Mouse (Mus musculus): ENCODE measurements around the gene Katnbl1. TPM values are rescaled to one million over a fixed set of nuclear protein-coding genes. Genes with fewer than 3 reads are reported as not detected.
"Not testable (repeated sequence)": the region's sequence is repeated elsewhere in the genome, so short reads cannot be mapped to it uniquely, and the experiment has no call there.

Gene Katnbl1
- polyA plus RNA-seq, 1 experiment from 2014 or later, result 53.6 TPM

DNA sequence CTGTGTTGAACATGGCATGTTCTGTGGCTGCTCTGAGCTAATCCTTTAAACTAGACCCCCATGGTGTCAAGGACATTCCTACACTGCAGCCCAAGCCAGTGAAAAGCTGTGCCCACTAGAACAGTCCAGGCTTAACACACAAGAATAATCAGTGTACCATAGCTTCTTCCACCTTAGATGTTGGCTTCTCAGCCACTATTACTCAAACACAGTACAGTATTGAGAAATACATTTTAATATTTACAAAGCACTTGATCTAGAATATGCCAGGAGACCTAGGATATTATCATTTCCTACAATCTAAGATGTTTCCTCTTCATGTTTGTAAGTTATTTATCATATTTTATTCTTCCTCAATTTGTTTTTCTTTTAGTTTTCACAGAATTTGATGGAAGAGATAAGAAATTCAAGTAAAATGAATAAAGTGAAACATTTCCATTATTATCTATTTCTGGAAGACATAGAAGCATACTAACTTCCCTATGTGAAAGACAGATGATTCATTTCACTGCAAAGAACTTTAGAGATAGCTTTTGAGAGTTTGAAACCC lies 69.6 kb downstream of the Katnbl1 start:
- no peak overlapping the region for H3K4me2 ChIP-seq (ENCODE audit: low read depth, low read length, severe bottlenecking)
- no peak overlapping the region for H3K4me3 ChIP-seq (ENCODE audit: low read depth, low read length)
- no peaks in the 10 kb centered on the region for H3K36me3 ChIP-seq (ENCODE audit: control insufficient read depth, insufficient read depth, low read length)
- H3K4me1 ChIP-seq (replicated peaks; ENCODE audit: control insufficient read depth, insufficient read depth, low read length), result no peaks in the 10 kb centered on the region
- H3K27me3 ChIP-seq (ENCODE audit: control insufficient read depth, insufficient read depth, low read length), result no peaks in the 10 kb centered on the region
- ATAC-seq (replicated peaks; ENCODE audit: low FRiP score) (no peak), DNase-seq (ENCODE audit: low spot score) (no peak)
- H3K27ac ChIP-seq (ENCODE audit: low read depth, low read length), result no peak overlapping the region
- no peak overlapping the region for H3K9ac ChIP-seq (ENCODE audit: low read length)
- no peaks in the 10 kb centered on the region for H3K9me3 ChIP-seq (ENCODE audit: control insufficient read depth, low read length)

DNA sequence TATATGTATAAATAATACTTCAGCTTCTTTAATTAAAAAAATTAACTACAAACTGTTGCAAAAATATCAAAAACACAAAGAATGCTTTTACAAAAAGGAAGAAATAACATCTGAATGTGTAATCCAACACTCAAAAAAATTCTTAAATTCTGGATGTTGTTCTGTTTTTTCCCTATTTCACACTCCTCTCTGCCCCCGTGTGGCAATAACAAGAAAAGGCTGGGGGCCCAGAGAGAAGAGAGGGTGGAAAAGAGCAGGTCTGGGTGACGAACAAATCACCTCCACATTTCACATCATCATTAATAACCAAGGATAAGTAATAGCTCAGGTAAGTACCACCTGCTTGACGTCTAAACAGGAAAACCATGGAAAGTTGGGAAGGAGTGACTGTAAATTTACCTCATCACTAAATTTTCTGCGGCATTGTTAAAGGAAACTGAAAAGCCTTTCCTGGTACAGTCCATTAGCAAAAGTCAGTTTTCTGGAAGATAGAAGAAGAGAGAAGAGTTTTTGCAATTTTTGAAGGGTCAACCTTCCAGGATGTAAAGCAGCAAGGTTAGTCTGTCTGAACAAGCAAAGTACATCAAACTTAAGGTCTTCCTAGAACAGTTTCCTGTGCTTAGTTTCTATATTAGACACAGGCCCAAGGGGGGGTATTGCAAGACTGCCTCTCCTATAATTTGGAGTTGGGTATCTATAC lies 70.7 kb downstream of the Katnbl1 start:
- Histone ChIP-seq H3K4me3 (ENCODE audit: low read depth, low read length) (no peak overlapping the region), H3K36me3 (ENCODE audit: control insufficient read depth, insufficient read depth, low read length) (no peaks in the 10 kb centered on the region), H3K4me1 (replicated peaks; ENCODE audit: control insufficient read depth, insufficient read depth, low read length) (no peaks in the 10 kb centered on the region), H3K9ac (ENCODE audit: low read length) (no peak overlapping the region), H3K27ac (ENCODE audit: low read depth, low read length) (no peak overlapping the region), H3K4me2 (ENCODE audit: low read depth, low read length, severe bottlenecking) (no peak overlapping the region), H3K27me3 (ENCODE audit: control insufficient read depth, insufficient read depth, low read length) (no peaks in the 10 kb centered on the region), H3K9me3 (ENCODE audit: control insufficient read depth, low read length) (no peaks in the 10 kb centered on the region)
- ATAC-seq (replicated peaks; ENCODE audit: low FRiP score), result no peak
- WGBS, result 37% methylated on average over 4 of the region's 4 CpGs
- DNase-seq (ENCODE audit: low spot score), result no peak

- H3K4me3 ChIP-seq (ENCODE audit: low read depth, low read length); H3K4me2 ChIP-seq (ENCODE audit: low read depth, low read length, severe bottlenecking); DNase-seq (ENCODE audit: low spot score); H3K27me3 ChIP-seq (ENCODE audit: control insufficient read depth, insufficient read depth, low read length); H3K27ac ChIP-seq (ENCODE audit: low read depth, low read length); H3K4me1 ChIP-seq (replicated peaks; ENCODE audit: control insufficient read depth, insufficient read depth, low read length); ATAC-seq (replicated peaks; ENCODE audit: low FRiP score); H3K9ac ChIP-seq (ENCODE audit: low read length); H3K9me3 ChIP-seq (ENCODE audit: control insufficient read depth, low read length); H3K36me3 ChIP-seq (ENCODE audit: control insufficient read depth, insufficient read depth, low read length): not testable (repeated sequence)
Measured at GRCm38 (mm10) chr2:112452513-112452912, 73.5 kb downstream of the Katnbl1 start.

DNA sequence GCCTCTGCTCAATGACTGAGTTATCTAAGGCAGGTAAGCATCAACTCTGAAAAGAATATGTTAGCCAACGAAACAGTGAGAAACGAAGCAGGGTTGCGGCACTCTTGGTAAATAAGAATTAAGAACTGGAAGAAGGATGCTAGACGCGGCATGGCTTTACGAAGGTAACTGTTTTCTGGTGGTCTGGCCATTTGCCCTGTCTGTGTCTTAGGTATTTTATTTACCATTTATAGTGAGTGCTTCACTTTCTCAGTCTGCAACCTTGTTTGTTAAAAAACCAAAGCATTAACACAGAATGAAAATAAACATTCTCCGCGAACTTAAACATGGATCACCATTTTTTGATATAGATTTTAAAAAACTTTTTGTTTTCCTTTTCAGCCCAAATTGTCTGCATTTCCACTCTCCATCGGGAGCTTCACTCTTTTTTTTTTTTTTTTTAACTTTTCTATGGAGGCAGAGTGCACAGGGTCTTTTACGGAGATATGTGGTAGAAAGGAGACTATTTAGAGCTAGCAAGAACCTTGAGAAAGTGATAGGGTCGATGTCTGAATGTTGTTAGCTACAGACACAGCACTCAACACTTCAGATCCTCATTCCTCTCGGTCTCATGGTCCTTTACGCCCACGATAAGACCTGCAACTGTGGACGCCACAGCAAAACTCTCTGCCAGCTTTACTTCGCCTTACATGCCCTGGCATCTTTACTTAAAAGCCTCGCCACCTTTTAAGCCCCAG lies 75.3 kb downstream of the Katnbl1 start:
- H3K4me1 ChIP-seq (replicated peaks; ENCODE audit: control insufficient read depth, insufficient read depth, low read length), result no peaks in the 10 kb centered on the region
- DNase-seq (ENCODE audit: low spot score) (no peak), ATAC-seq (replicated peaks; ENCODE audit: low FRiP score) (no peak)
- H3K9me3 ChIP-seq (ENCODE audit: control insufficient read depth, low read length), result no peaks in the 10 kb centered on the region
- peak overlapping the region; percentile 63 for H3K4me2 ChIP-seq (ENCODE audit: low read depth, low read length, severe bottlenecking)
- H3K36me3 ChIP-seq (ENCODE audit: control insufficient read depth, insufficient read depth, low read length), result no peaks in the 10 kb centered on the region
- peak overlapping the region; percentile 84 for H3K9ac ChIP-seq (ENCODE audit: low read length)
- 32% methylated on average over 17 of the region's 17 CpGs for whole genome bisulfite sequencing
- no peak overlapping the region for H3K27ac ChIP-seq (ENCODE audit: low read depth, low read length)
- no peaks in the 10 kb centered on the region for H3K27me3 ChIP-seq (ENCODE audit: control insufficient read depth, insufficient read depth, low read length)
- H3K4me3 ChIP-seq (ENCODE audit: low read depth, low read length), result peak overlapping the region; percentile 81

GRCm38 (mm10) chr2:112454862-112455564 lies 76.0 kb downstream of the Katnbl1 start, which contains the start of gene Emc7:
TSS of gene Emc7 (plus strand) at chr2:112454997.
- WGBS, result under 1% methylated on average over 49 of the region's 49 CpGs
- 0 out of 2 replicates have a peak within 1 kb of the TSS, but pooled peaks have one; percentile 18 for H3K27ac ChIP-seq (ENCODE audit: low read depth, low read length)
- no peaks in the 10 kb centered on the region for H3K4me1 ChIP-seq (replicated peaks; ENCODE audit: control insufficient read depth, insufficient read depth, low read length)
- ATAC-seq (replicated peaks; ENCODE audit: low FRiP score) (peak; percentile 97), DNase-seq (ENCODE audit: low spot score) (peak; percentile 97)
- peak within 1 kb of the TSS; percentile 81 for H3K4me3 ChIP-seq (ENCODE audit: low read depth, low read length)
- peak within 1 kb of the TSS; percentile 84 for H3K9ac ChIP-seq (ENCODE audit: low read length)
- H3K36me3 ChIP-seq (ENCODE audit: control insufficient read depth, insufficient read depth, low read length), result no peaks in the 10 kb centered on the region; the same call in 1 of the 2 replicates
- H3K27me3 ChIP-seq (ENCODE audit: control insufficient read depth, insufficient read depth, low read length), result no peaks in the 10 kb centered on the region
- H3K9me3 ChIP-seq (ENCODE audit: control insufficient read depth, low read length), result no peaks in the 10 kb centered on the region
- H3K4me2 ChIP-seq (ENCODE audit: low read depth, low read length, severe bottlenecking), result peak within 1 kb of the TSS; percentile 81

- DNase-seq (ENCODE audit: low spot score) (no peak), ATAC-seq (replicated peaks; ENCODE audit: low FRiP score) (no peak)
- Histone ChIP-seq H3K4me3 (ENCODE audit: low read depth, low read length) (no peak overlapping the region), H3K27ac (ENCODE audit: low read depth, low read length) (no peak overlapping the region), H3K9ac (ENCODE audit: low read length) (no peak overlapping the region), H3K4me2 (ENCODE audit: low read depth, low read length, severe bottlenecking) (no peak overlapping the region), H3K9me3 (ENCODE audit: control insufficient read depth, low read length) (no peaks in the 10 kb centered on the region), H3K36me3 (ENCODE audit: control insufficient read depth, insufficient read depth, low read length) (no peaks in the 10 kb centered on the region; the same call in 1 of the 2 replicates), H3K4me1 (replicated peaks; ENCODE audit: control insufficient read depth, insufficient read depth, low read length) (no peaks in the 10 kb centered on the region), H3K27me3 (ENCODE audit: control insufficient read depth, insufficient read depth, low read length) (no peaks in the 10 kb centered on the region)
- 95% methylated on average over 3 of the region's 3 CpGs for WGBS
Measured at GRCm38 (mm10) chr2:112460557-112460956, 81.5 kb downstream of the Katnbl1 start.

Other genes starting within 250 kb of the Katnbl1 start
- gene Olfr1316, start 244.2 kb upstream of the Katnbl1 start, polyA plus RNA-seq (2014; fragmentation: Nextera tagmentation; extraction: Ambion mirVana), result not detected in 2 replicates
- not detected in 2 replicates for gene Olfr1317, start 238.9 kb upstream of the Katnbl1 start, polyA plus RNA-seq (2014; fragmentation: Nextera tagmentation; extraction: Ambion mirVana)
- gene Olfr1318, start 225.0 kb upstream of the Katnbl1 start, polyA plus RNA-seq (2014; fragmentation: Nextera tagmentation; extraction: Ambion mirVana), result 0.08 TPM in 1 of 2 replicates, not detected in the other
- gene Lpcat4, start 139.7 kb upstream of the Katnbl1 start, polyA plus RNA-seq (2014; fragmentation: Nextera tagmentation; extraction: Ambion mirVana), result 12.9 and 14.2 TPM in 2 replicates
- 0.05 TPM in 1 of 2 replicates, not detected in the other for gene Nutm1, start 119.9 kb upstream of the Katnbl1 start, polyA plus RNA-seq (2014; fragmentation: Nextera tagmentation; extraction: Ambion mirVana)
- 157 and 176 TPM in 2 replicates for gene Nop10, start 117.3 kb upstream of the Katnbl1 start, polyA plus RNA-seq (2014; fragmentation: Nextera tagmentation; extraction: Ambion mirVana)
- 16.0 and 16.2 TPM in 2 replicates for gene Slc12a6, start 113.4 kb upstream of the Katnbl1 start, polyA plus RNA-seq (2014; fragmentation: Nextera tagmentation; extraction: Ambion mirVana)
- gene Gm21985, start 112.9 kb upstream of the Katnbl1 start, polyA plus RNA-seq (2014; fragmentation: Nextera tagmentation; extraction: Ambion mirVana), result 0.09 TPM in 1 of 2 replicates, not detected in the other
- gene Emc4, start 11.2 kb upstream of the Katnbl1 start, polyA plus RNA-seq (2014; fragmentation: Nextera tagmentation; extraction: Ambion mirVana), result 99.7 and 111 TPM in 2 replicates
- gene Emc7, start 75.8 kb downstream of the Katnbl1 start, polyA plus RNA-seq (2014; fragmentation: Nextera tagmentation; extraction: Ambion mirVana), result 9.9 and 11.6 TPM in 2 replicates
- gene Chrm5, start 101.6 kb downstream of the Katnbl1 start, polyA plus RNA-seq (2014; fragmentation: Nextera tagmentation; extraction: Ambion mirVana), result 0.27 TPM in 1 of 2 replicates, not detected in the other
- 5.2 and 6.1 TPM in 2 replicates for gene Aven, start 113.8 kb downstream of the Katnbl1 start, polyA plus RNA-seq (2014; fragmentation: Nextera tagmentation; extraction: Ambion mirVana)

All from forebrain, embryonic 11.5 days (tissue).